Mouse (Mus musculus): ENCODE measurements at regions not wholly inside any gene's neighbourhood (a gene's known extent, or its start where the extent isn't known, plus 50 kb on each side); places are given as distances from the start of the nearest gene placed in this dataset.

DNA sequence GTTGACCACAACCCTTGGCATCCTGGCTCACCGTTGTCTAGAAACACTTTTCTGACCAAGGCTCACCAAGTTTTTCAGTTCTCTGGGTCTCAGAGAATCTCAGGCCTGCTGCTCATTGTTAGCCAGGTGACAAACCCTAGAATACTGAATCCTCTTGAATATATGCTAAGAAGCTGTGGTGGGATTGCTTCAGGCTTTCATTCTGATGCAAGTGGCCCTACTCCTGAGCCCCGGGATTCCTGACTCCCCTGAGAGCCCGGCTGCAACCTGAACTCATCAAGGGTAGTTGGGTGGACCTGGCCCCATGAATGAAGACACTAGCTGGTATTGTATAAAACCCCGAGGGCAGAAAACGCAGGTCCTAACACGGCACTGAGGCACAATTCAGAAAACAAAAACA, 70.6 kb downstream of the Rtl1 start:
- Histone ChIP-seq H3K27ac (ENCODE audit: low read length) (no peak overlapping the region), H3K4me3 (ENCODE audit: low read depth, low read length) (no peak overlapping the region), H3K9ac (replicated peaks; ENCODE audit: low read depth) (no peak overlapping the region), H3K36me3 (ENCODE audit: insufficient read depth, low read length) (no peaks in the 10 kb centered on the region), H3K9me3 (ENCODE audit: low read length) (peaks cover 3% of the 10 kb centered on the region; the same call in 1 of the 2 replicates), H3K4me1 (ENCODE audit: insufficient read depth, low read depth, low read length) (peaks cover 13% of the 10 kb centered on the region), H3K4me2 (replicated peaks; ENCODE audit: low read depth, low read length) (no peak overlapping the region), H3K27me3 (replicated peaks; ENCODE audit: insufficient read depth, low read length) (no peaks in the 10 kb centered on the region)
- TF ChIP-seq CTCF (IDR thresholded peaks at IDR 0.05) = no peak
- TF ChIP-seq EP300 (IDR thresholded peaks at IDR 0.05) = no peak
- DNase-seq (ENCODE audit: low spot score) (no peak), ATAC-seq (no peak)
- WGBS = 80% methylated on average over 6 of the region's 6 CpGs

DNA sequence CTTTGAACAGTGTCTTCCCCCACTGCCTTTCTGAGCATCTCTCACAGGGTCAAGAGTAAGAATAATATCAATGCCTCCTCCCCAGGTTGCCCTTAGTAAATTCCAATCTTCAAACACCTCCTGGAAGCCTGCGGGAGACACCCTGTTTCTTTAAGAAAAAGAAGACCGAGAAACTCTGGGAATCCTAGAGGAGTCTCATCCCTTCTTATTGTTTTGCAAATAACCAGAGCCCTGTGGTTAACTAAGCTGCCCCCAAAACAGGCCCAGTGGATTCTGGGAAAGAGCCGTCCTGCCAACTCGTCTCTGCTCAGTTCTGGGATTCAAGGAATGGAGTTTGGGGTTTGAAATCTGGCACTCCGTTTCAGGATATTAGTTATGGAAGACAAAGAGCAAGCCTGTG, 71.2 kb downstream of the Rtl1 start:
- Histone ChIP-seq H3K4me2 (replicated peaks; ENCODE audit: low read depth, low read length) (no peak overlapping the region), H3K9me3 (ENCODE audit: low read length) (peaks cover 3% of the 10 kb centered on the region; the same call in 1 of the 2 replicates), H3K27me3 (replicated peaks; ENCODE audit: insufficient read depth, low read length) (no peaks in the 10 kb centered on the region), H3K4me1 (ENCODE audit: insufficient read depth, low read depth, low read length) (peaks cover 13% of the 10 kb centered on the region), H3K4me3 (ENCODE audit: low read depth, low read length) (no peak overlapping the region), H3K9ac (replicated peaks; ENCODE audit: low read depth) (no peak overlapping the region), H3K27ac (ENCODE audit: low read length) (no peak overlapping the region), H3K36me3 (ENCODE audit: insufficient read depth, low read length) (no peaks in the 10 kb centered on the region)
- WGBS = 76% methylated on average over 5 of the region's 5 CpGs
- no peak for TF ChIP-seq CTCF (IDR thresholded peaks at IDR 0.05)
- TF ChIP-seq EP300 (IDR thresholded peaks at IDR 0.05) = no peak
- DNase-seq (ENCODE audit: low spot score) (no peak), ATAC-seq (no peak)

DNA sequence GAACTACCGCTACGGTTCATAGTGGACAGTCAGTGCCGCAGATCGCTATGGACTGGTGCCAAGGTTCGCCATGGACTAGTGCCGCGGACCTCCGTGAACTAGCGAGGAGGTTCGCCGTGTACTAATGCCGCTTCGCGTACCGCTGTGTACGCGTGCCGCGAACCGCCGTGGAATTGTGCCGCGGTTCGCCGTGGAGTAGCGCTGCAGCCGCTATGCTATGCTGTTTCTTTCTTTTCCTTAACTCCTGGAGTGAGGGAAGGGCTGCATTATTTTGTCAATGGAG, 71.9 kb downstream of the Rtl1 start:
- H3K9ac ChIP-seq (replicated peaks; ENCODE audit: low read depth) = no peak overlapping the region
- H3K36me3 ChIP-seq (ENCODE audit: insufficient read depth, low read length) = no peaks in the 10 kb centered on the region
- 46% methylated on average over 27 of the region's 27 CpGs for WGBS
- no peak for ATAC-seq
- TF ChIP-seq EP300 (IDR thresholded peaks at IDR 0.05) (no peak), CTCF (IDR thresholded peaks at IDR 0.05) (no peak)
- H3K4me2 ChIP-seq (replicated peaks; ENCODE audit: low read depth, low read length) = peak overlapping the region; percentile 48
- peak overlapping the region; percentile 29; the same call in 1 of the 2 replicates for H3K4me3 ChIP-seq (ENCODE audit: low read depth, low read length)
- H3K4me1 ChIP-seq (ENCODE audit: insufficient read depth, low read depth, low read length) = peaks cover 13% of the 10 kb centered on the region
- no peak for DNase-seq (ENCODE audit: low spot score)
- no peak overlapping the region for H3K27ac ChIP-seq (ENCODE audit: low read length)
- no peaks in the 10 kb centered on the region for H3K27me3 ChIP-seq (replicated peaks; ENCODE audit: insufficient read depth, low read length)
- H3K9me3 ChIP-seq (ENCODE audit: low read length) = peaks cover 3% of the 10 kb centered on the region; the same call in 1 of the 2 replicates

DNA sequence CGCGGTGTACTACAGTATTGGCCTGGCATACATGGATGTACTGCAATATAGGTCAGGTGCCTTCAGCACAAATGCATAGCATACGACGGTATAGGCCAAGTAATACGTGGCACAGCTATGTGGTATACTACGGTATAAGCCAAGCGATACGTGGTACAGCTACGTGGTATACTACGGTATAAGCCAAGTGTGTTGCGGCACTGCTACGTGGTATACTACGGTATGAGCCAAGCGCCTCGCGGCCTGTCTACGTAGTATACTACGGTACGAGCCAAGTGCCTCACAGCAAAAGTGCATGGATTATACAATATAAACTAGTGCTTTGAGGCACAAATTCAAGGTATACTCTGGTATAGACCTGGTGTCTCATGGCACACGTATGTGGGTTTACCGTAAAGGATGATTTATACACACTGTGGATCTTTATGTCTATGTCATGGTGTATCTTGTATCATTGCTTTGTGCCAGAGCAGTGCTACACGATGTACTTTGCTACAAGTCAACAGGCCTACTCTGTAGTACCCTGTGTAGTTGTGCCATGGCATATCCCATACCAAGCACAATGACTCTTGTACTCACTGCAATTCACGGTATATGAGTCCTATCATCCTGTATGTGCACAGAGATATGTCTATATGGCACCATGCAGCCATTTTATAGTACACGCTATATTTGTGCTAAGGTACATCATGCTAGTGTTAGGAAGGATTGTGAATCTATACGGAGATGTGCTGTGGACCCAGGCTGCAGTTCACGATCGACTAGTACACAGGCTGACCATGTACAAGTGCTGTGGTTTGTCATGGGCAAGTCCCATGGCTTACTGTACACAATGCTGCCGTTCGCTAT, 72.5 kb downstream of the Rtl1 start:
- Histone ChIP-seq H3K9ac (replicated peaks; ENCODE audit: low read depth) (no peak overlapping the region), H3K27me3 (replicated peaks; ENCODE audit: insufficient read depth, low read length) (no peaks in the 10 kb centered on the region), H3K36me3 (ENCODE audit: insufficient read depth, low read length) (no peaks in the 10 kb centered on the region), H3K4me3 (ENCODE audit: low read depth, low read length) (peak overlapping the region; percentile 29; the same call in 1 of the 2 replicates), H3K9me3 (ENCODE audit: low read length) (peaks cover 3% of the 10 kb centered on the region; the same call in 1 of the 2 replicates), H3K4me2 (replicated peaks; ENCODE audit: low read depth, low read length) (peak overlapping the region; percentile 48), H3K4me1 (ENCODE audit: insufficient read depth, low read depth, low read length) (peaks cover 13% of the 10 kb centered on the region), H3K27ac (ENCODE audit: low read length) (no peak overlapping the region)
- WGBS = 55% methylated on average over 29 of the region's 29 CpGs
- ATAC-seq = peak; percentile 43
- no peak for TF ChIP-seq EP300 (IDR thresholded peaks at IDR 0.05)
- no peak for TF ChIP-seq CTCF (IDR thresholded peaks at IDR 0.05)
- peak; percentile 44 for DNase-seq (ENCODE audit: low spot score)

DNA sequence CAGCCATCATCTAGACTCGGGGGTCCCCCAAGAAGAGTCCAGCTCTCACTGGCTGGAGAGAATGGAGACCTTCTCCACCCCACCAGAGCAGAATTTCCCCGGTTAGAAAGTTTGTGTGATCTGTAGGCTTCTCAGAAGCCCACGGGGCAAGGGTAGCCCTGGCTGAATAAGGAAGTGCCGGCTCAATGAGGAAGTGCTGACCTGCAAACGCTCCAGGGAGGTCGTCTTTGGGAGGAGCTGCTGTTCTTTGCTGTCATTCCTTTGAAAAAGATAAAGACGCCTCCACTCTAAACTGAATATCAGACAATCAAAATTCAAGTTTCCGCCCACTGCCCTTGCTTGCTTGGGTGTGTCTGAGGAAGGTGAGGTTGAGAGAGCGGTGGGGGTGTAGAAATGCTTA, 73.0 kb downstream of the Dlk1 start:
- no peak for TF ChIP-seq EP300 (IDR thresholded peaks at IDR 0.05)
- TF ChIP-seq CTCF (IDR thresholded peaks at IDR 0.05) = no peak
- no peaks in the 10 kb centered on the region for H3K36me3 ChIP-seq (ENCODE audit: insufficient read depth, low read length)
- H3K4me3 ChIP-seq (ENCODE audit: low read depth, low read length) = no peak overlapping the region
- H3K27me3 ChIP-seq (replicated peaks; ENCODE audit: insufficient read depth, low read length) = no peaks in the 10 kb centered on the region
- no peaks in the 10 kb centered on the region; the same call in 1 of the 2 replicates for H3K4me1 ChIP-seq (ENCODE audit: insufficient read depth, low read depth, low read length)
- 56% methylated on average over 9 of the region's 9 CpGs for WGBS
- DNase-seq (ENCODE audit: low spot score) = no peak
- H3K9me3 ChIP-seq (ENCODE audit: low read length) = peaks cover 3% of the 10 kb centered on the region; the same call in 1 of the 2 replicates
- H3K27ac ChIP-seq (ENCODE audit: low read length) = no peak overlapping the region
- ATAC-seq = no peak
- no peak overlapping the region for H3K9ac ChIP-seq (replicated peaks; ENCODE audit: low read depth)
- H3K4me2 ChIP-seq (replicated peaks; ENCODE audit: low read depth, low read length) = no peak overlapping the region

DNA sequence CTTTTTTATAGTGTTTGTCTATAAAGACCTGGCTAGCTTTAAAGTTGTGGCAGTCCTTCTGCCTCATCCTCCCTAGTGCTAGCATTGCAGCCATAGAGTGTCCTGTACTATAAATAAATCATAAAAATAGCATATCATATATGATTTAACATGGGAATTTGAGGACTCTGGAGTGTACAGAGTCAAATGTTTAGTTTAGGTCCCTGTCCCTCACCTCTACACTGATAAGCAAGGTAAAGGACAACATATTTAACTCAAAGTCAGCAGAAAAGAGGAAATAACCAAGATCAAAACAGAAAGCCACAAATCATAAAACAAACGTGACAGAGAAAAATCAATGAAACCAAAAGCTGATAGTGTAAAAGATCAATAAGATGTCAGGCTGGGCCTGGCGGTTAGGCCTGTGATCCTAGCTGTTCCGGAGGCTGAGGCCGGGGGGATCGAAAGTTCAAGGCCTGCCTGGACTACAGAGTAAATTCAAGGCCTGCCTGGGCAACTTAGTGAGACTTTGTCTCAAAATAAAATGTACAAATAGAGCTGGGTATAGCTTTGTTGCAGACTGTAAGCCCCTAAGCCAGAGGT, 68.7 kb downstream of the Dlk1 start:
- no peaks in the 10 kb centered on the region for H3K36me3 ChIP-seq (ENCODE audit: insufficient read depth, low read length)
- WGBS = 84% methylated on average over 5 of the region's 5 CpGs
- no peak for DNase-seq (ENCODE audit: low spot score)
- H3K4me1 ChIP-seq (ENCODE audit: insufficient read depth, low read depth, low read length) = no peaks in the 10 kb centered on the region
- H3K27me3 ChIP-seq (replicated peaks; ENCODE audit: insufficient read depth, low read length) = no peaks in the 10 kb centered on the region
- H3K27ac ChIP-seq (ENCODE audit: low read length) = no peak overlapping the region
- H3K9ac ChIP-seq (replicated peaks; ENCODE audit: low read depth) = no peak overlapping the region
- H3K9me3 ChIP-seq (ENCODE audit: low read length) = no peaks in the 10 kb centered on the region
- H3K4me2 ChIP-seq (replicated peaks; ENCODE audit: low read depth, low read length) = no peak overlapping the region
- no peak for ATAC-seq
- TF ChIP-seq CTCF (IDR thresholded peaks at IDR 0.05) (no peak), EP300 (IDR thresholded peaks at IDR 0.05) (no peak)
- no peak overlapping the region for H3K4me3 ChIP-seq (ENCODE audit: low read depth, low read length)

All from lung, postnatal 0 days (tissue).